Mouse (Mus musculus) frontal cortex, adult (tissue): ENCODE data around the gene Zfp82.

Experiments used
- ATAC-seq: cut with Nextera tagmentation; 2 replicates; pipeline ENCODE4 v1.9.2; 2017; ENCODE audit warnings: mild to moderate bottlenecking, moderate library complexity, mixed read lengths; ENCODE audit not compliant: low TSS enrichment

Gene Zfp82

GRCm38 (mm10) chr7:30048126-30048525 lies 24.6 kb downstream of the Zfp82 start:
- no peak for ATAC-seq

- no peak for ATAC-seq
Measured at GRCm38 (mm10) chr7:30044354-30044753, 28.3 kb downstream of the Zfp82 start.

GRCm38 (mm10) chr7:30034331-30034730 lies 38.4 kb downstream of the Zfp82 start:
- no peak for ATAC-seq

- no peak for ATAC-seq
Measured at GRCm38 (mm10) chr7:30031379-30031778, 41.3 kb downstream of the Zfp82 start.

GRCm38 (mm10) chr7:30030677-30031076 lies 42.0 kb downstream of the Zfp82 start:
- ATAC-seq: no peak

- ATAC-seq: no peak
Measured at GRCm38 (mm10) chr7:30028572-30028971, 44.1 kb downstream of the Zfp82 start.

- no peak for ATAC-seq
Measured at GRCm38 (mm10) chr7:30027331-30027730, 45.4 kb downstream of the Zfp82 start.

GRCm38 (mm10) chr7:30025358-30025757 lies 47.3 kb downstream of the Zfp82 start:
- no peak for ATAC-seq

- ATAC-seq: no peak
Measured at GRCm38 (mm10) chr7:30023800-30024199, 48.9 kb downstream of the Zfp82 start.

GRCm38 (mm10) chr7:30023324-30023723 lies 49.4 kb downstream of the Zfp82 start:
- ATAC-seq: no peak

- no peak for ATAC-seq
Measured at GRCm38 (mm10) chr7:30019543-30019942, 53.2 kb downstream of the Zfp82 start.

- ATAC-seq: no peak
Measured at GRCm38 (mm10) chr7:30017226-30017625, 55.5 kb downstream of the Zfp82 start.

- peak; percentile 62 for ATAC-seq
Measured at GRCm38 (mm10) chr7:30012956-30013363, 59.7 kb downstream of the Zfp82 start.

- ATAC-seq: peak; percentile 45; the same call in 1 of the 2 replicates
Measured at GRCm38 (mm10) chr7:30010551-30011195, 62.0 kb downstream of the Zfp82 start.

GRCm38 (mm10) chr7:30009321-30010085 lies 63.2 kb downstream of the Zfp82 start:
- peak; percentile 59 for ATAC-seq

GRCm38 (mm10) chr7:30008020-30008690 lies 64.5 kb downstream of the Zfp82 start:
- no peak for ATAC-seq

- peak; percentile 66; the same call in 1 of the 2 replicates for ATAC-seq
Measured at GRCm38 (mm10) chr7:30007601-30008000, 65.1 kb downstream of the Zfp82 start.
